Mouse (Mus musculus) hindbrain, embryonic 11.5 days (tissue): ENCODE data around the gene Zbtb16. TPM values are rescaled to one million over a fixed set of nuclear protein-coding genes. Genes with fewer than 3 reads are reported as not detected.
A peak's percentile ranks its signal among the peaks of the same experiment; 100 is the strongest.

Experiments
- ATAC-seq: fragments of 200-750 bp; cut with Nextera tagmentation; 2 replicates; pipeline ENCODE4 v1.8.0; 2017; ENCODE audit warnings: mild to moderate bottlenecking, moderate TSS enrichment, moderate library complexity; ENCODE audit not compliant: low FRiP score
- DNase-seq: peaks from one replicate; pipeline ENCODE4 v3.0.0-alpha.2; 2015; ENCODE audit warnings: low spot score
- H3K27ac ChIP-seq: fragments of 300-500 bp; sonication (generic); 2 replicates; pipeline ENCODE4 v1.5.1; 2014; ENCODE audit warnings: mild to moderate bottlenecking, low read depth, low read length
- H3K27me3 ChIP-seq: fragments of 300-500 bp; sonication (generic); 2 replicates; pipeline ENCODE4 v1.6.1; 2014; ENCODE audit warnings: mild to moderate bottlenecking, low read length, moderate library complexity, mixed read lengths; ENCODE audit not compliant: control insufficient read depth, insufficient read depth
- H3K36me3 ChIP-seq: fragments of 300-500 bp; sonication (generic); 2 replicates; pipeline ENCODE4 v1.6.1; 2014; ENCODE audit warnings: mild to moderate bottlenecking, low read length, moderate library complexity, mixed read lengths; ENCODE audit not compliant: control insufficient read depth, insufficient read depth
- H3K4me1 ChIP-seq: fragments of 300-500 bp; sonication (generic); replicated peaks from 2 replicates; pipeline ENCODE4 v1.6.1; 2014; ENCODE audit warnings: low read length, mixed read lengths; ENCODE audit not compliant: control insufficient read depth, insufficient read depth
- H3K4me2 ChIP-seq: fragments of 300-500 bp; sonication (generic); replicated peaks from 2 replicates; pipeline ENCODE4 v1.6.1; 2014; ENCODE audit warnings: mild to moderate bottlenecking, low read depth, low read length
- H3K4me3 ChIP-seq: fragments of 300-500 bp; sonication (generic); 2 replicates; pipeline ENCODE4 v1.5.1; 2014; ENCODE audit warnings: low read depth, low read length
- H3K9ac ChIP-seq: fragments of 300-500 bp; sonication (generic); 2 replicates; pipeline ENCODE4 v1.6.1; 2014; ENCODE audit warnings: low read depth, low read length
- H3K9me3 ChIP-seq: fragments of 300-500 bp; sonication (generic); 2 replicates; pipeline ENCODE4 v1.6.1; 2016; ENCODE audit warnings: low read length; ENCODE audit not compliant: control insufficient read depth
- whole genome bisulfite sequencing: fragments of 180-500 bp; shearing (Covaris S2); extraction: QIAGEN DNeasy Blood & Tissue Kit; methylation state at CpG from one replicate; pipeline ENCODE4 v1.1.7; 2014; 5-methylcytosine and 5-hydroxymethylcytosine counted together
- polyA plus RNA-seq: library from polyadenylated mRNA; unstranded; fragments of >200 nt; fragmentation: Nextera tagmentation; extraction: Ambion mirVana; gene quantifications from 2 replicates; pipeline ENCODE4 v1.2.1, GENCODE M21; 2014

Zbtb16 gene
- polyA plus RNA-seq, 1 experiment from 2014 or later = 10.6 TPM

GRCm38 (mm10) chr9:48744916-48745315 is 91.1 kb downstream of the Zbtb16 start:
- no peak overlapping the region for H3K4me3 ChIP-seq
- H3K4me1 ChIP-seq = 0 out of 2 replicates have a peak, but pooled peaks cover under 1% of the 10 kb centered on the region
- no peak overlapping the region for H3K27ac ChIP-seq
- H3K9ac ChIP-seq = no peak overlapping the region
- 88% methylated on average over 13 of the region's 13 CpGs for WGBS
- no peaks in the 10 kb centered on the region for H3K36me3 ChIP-seq
- ATAC-seq = no peak
- H3K27me3 ChIP-seq = no peaks in the 10 kb centered on the region
- no peak for DNase-seq
- H3K4me2 ChIP-seq = no peak overlapping the region
- no peaks in the 10 kb centered on the region for H3K9me3 ChIP-seq

- no peak overlapping the region for H3K4me2 ChIP-seq
- no peak overlapping the region for H3K9ac ChIP-seq
- 0 out of 2 replicates have a peak, but pooled peaks cover 2% of the 10 kb centered on the region for H3K4me1 ChIP-seq
- DNase-seq (no peak), ATAC-seq (no peak)
- H3K36me3 ChIP-seq = no peaks in the 10 kb centered on the region
- no peak overlapping the region for H3K27ac ChIP-seq
- no peak overlapping the region for H3K4me3 ChIP-seq
- 87% methylated on average over 6 of the region's 6 CpGs for WGBS
- no peaks in the 10 kb centered on the region for H3K9me3 ChIP-seq
- no peaks in the 10 kb centered on the region for H3K27me3 ChIP-seq
Observed at GRCm38 (mm10) chr9:48744451-48744850, 91.6 kb downstream of the Zbtb16 start.

GRCm38 (mm10) chr9:48743338-48744285 is 92.4 kb downstream of the Zbtb16 start:
- Histone ChIP-seq H3K4me3 (no peak overlapping the region), H3K27ac (no peak overlapping the region), H3K9me3 (no peaks in the 10 kb centered on the region), H3K4me2 (no peak overlapping the region), H3K27me3 (no peaks in the 10 kb centered on the region), H3K36me3 (no peaks in the 10 kb centered on the region), H3K9ac (no peak overlapping the region), H3K4me1 (0 out of 2 replicates have a peak, but pooled peaks cover 2% of the 10 kb centered on the region)
- ATAC-seq = no peak
- no peak for DNase-seq
- 86% methylated on average over 10 of the region's 11 CpGs for WGBS

GRCm38 (mm10) chr9:48742150-48742549 is 93.9 kb downstream of the Zbtb16 start:
- no peak overlapping the region for H3K4me2 ChIP-seq
- no peaks in the 10 kb centered on the region for H3K36me3 ChIP-seq
- H3K9me3 ChIP-seq = no peaks in the 10 kb centered on the region
- peaks cover 2% of the 10 kb centered on the region; the same call in 1 of the 2 replicates for H3K4me1 ChIP-seq
- no peak overlapping the region for H3K27ac ChIP-seq
- DNase-seq (no peak), ATAC-seq (no peak)
- no peaks in the 10 kb centered on the region for H3K27me3 ChIP-seq
- WGBS = 96% methylated on average over 7 of the region's 7 CpGs
- no peak overlapping the region for H3K9ac ChIP-seq
- no peak overlapping the region for H3K4me3 ChIP-seq

- no peak overlapping the region for H3K27ac ChIP-seq
- H3K4me2 ChIP-seq = no peak overlapping the region
- H3K27me3 ChIP-seq = no peaks in the 10 kb centered on the region
- no peak overlapping the region for H3K4me3 ChIP-seq
- no peaks in the 10 kb centered on the region for H3K36me3 ChIP-seq
- DNase-seq (no peak), ATAC-seq (no peak)
- H3K9me3 ChIP-seq = no peaks in the 10 kb centered on the region
- 95% methylated on average over 14 of the region's 14 CpGs for WGBS
- H3K9ac ChIP-seq = no peak overlapping the region
- H3K4me1 ChIP-seq = peaks cover 2% of the 10 kb centered on the region; the same call in 1 of the 2 replicates
Observed at GRCm38 (mm10) chr9:48741433-48742077, 94.5 kb downstream of the Zbtb16 start.

- H3K36me3 ChIP-seq = no peaks in the 10 kb centered on the region
- no peak overlapping the region for H3K4me2 ChIP-seq
- no peaks in the 10 kb centered on the region for H3K9me3 ChIP-seq
- 72% methylated on average over 4 of the region's 4 CpGs for WGBS
- no peak overlapping the region for H3K9ac ChIP-seq
- H3K27ac ChIP-seq = no peak overlapping the region
- ATAC-seq = no peak
- no peak overlapping the region for H3K4me3 ChIP-seq
- peaks cover 2% of the 10 kb centered on the region; the same call in 1 of the 2 replicates for H3K4me1 ChIP-seq
- H3K27me3 ChIP-seq = no peaks in the 10 kb centered on the region
- no peak for DNase-seq
Observed at GRCm38 (mm10) chr9:48740732-48741255, 95.2 kb downstream of the Zbtb16 start.

GRCm38 (mm10) chr9:48740098-48740505 is 95.9 kb downstream of the Zbtb16 start:
- H3K27ac ChIP-seq = no peak overlapping the region
- 62% methylated on average over 11 of the region's 11 CpGs for WGBS

GRCm38 (mm10) chr9:48738795-48739476 is 97.1 kb downstream of the Zbtb16 start:
- Histone ChIP-seq H3K27me3 (no peaks in the 10 kb centered on the region), H3K9ac (no peak overlapping the region), H3K27ac (no peak overlapping the region), H3K4me1 (peaks cover 6% of the 10 kb centered on the region), H3K9me3 (no peaks in the 10 kb centered on the region), H3K4me2 (no peak overlapping the region), H3K36me3 (no peaks in the 10 kb centered on the region), H3K4me3 (no peak overlapping the region)
- ATAC-seq (no peak), DNase-seq (no peak)
- WGBS = 84% methylated on average over 9 of the region's 9 CpGs

More at GRCm38 (mm10) chr9:48740098-48740505, 95.9 kb downstream of the Zbtb16 start:
- Histone ChIP-seq H3K27me3 (no peaks in the 10 kb centered on the region), H3K4me3 (no peak overlapping the region), H3K9ac (no peak overlapping the region), H3K9me3 (no peaks in the 10 kb centered on the region), H3K4me1 (peaks cover 6% of the 10 kb centered on the region), H3K36me3 (no peaks in the 10 kb centered on the region), H3K4me2 (no peak overlapping the region)
- peak; percentile 78; the same call in 1 of the 2 replicates for ATAC-seq
- peak; percentile 80 for DNase-seq
